Mouse (Mus musculus): ENCODE measurements around the gene Pknox1.

- no peak for TF ChIP-seq POLR2A (IDR thresholded peaks at IDR 0.05; ENCODE audit: low read depth, low read length)
- no peak for TF ChIP-seq CTCF (conservative IDR thresholded peaks at IDR 0.05; ENCODE audit: insufficient read depth, insufficient read length, low read depth, low read length)
Observed at GRCm38 (mm10) chr17:31588115-31588514, 23.6 kb downstream of the Pknox1 start.

Data from kidney, adult 2 months (tissue).